Mouse (Mus musculus) heart, adult 10 weeks (tissue): ENCODE results near the gene Cpa3. TPM values are rescaled to one million over a fixed set of nuclear protein-coding genes. Genes with fewer than 3 reads are reported as not detected.

Experiments used
- polyA plus RNA-seq: library from polyadenylated mRNA; stranded (reverse); fragments of 350-450 nt; fragmentation: Illumina TruSeq; extraction: RNeasy Lipid Tissue Mini Kit (QIAGEN cat#74804); gene quantifications from one replicate; pipeline ENCODE4 v1.2.3, GENCODE M21; 2014; ENCODE audit warnings: low read depth, low replicate concordance

The Cpa3 gene
- polyA plus RNA-seq: 2.5 TPM

DNA sequence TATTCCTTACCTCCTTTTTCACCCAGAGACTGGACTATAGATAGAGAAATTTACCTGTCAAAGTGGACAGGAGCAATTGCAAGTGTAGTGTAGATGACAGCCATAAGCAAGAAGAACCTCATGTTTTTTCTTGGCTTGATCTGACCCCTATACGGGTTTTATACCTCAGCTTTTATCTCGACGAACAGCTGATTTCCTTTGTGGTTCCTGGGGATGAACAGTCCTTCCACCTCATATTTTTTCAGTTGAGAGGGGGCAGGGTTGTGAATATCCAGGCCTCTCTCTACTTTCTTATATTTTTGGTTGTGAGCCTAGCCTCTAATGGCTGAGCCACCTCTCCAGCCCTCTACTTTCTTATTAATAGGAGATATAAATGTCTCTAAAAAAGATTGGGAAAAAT lies at the start of gene Cpa3:
Gene Cpa3, minus strand, starts transcription at position 132 of the 400 bp plus-strand sequence.

GRCm38 (mm10) chr3:20275633-20276032 lies 33.7 kb upstream of the Cpa3 start, which contains the start of gene Cpb1:
TSS of gene Cpb1 (minus strand) at chr3:20275733.

Other genes with a start within 250 kb of the Cpa3 start
- gene Hps3, start 206.9 kb downstream of the Cpa3 start, polyA plus RNA-seq: 10.9 TPM
- 15.1 TPM for gene Hltf, start 184.4 kb downstream of the Cpa3 start, polyA plus RNA-seq
- 224 TPM for gene Gyg, start 86.9 kb downstream of the Cpa3 start, polyA plus RNA-seq
- not detected for gene Cpb1, start 33.6 kb upstream of the Cpa3 start, polyA plus RNA-seq
- gene Agtr1b, start 125.0 kb upstream of the Cpa3 start, polyA plus RNA-seq: not detected